Mouse (Mus musculus) left cerebral cortex, adult 9 months (tissue): ENCODE measurements at regions not wholly inside any gene's neighbourhood (a gene's known extent, or its start where the extent isn't known, plus 50 kb on each side); places are given as distances from the start of the nearest gene placed in this dataset.

Experiments used
- DNase-seq, 2 experiments: peaks; one replicate each; pipeline ENCODE4 v3.0.0; 2022; ENCODE audit warnings: low spot score in 2 of 2

DNA sequence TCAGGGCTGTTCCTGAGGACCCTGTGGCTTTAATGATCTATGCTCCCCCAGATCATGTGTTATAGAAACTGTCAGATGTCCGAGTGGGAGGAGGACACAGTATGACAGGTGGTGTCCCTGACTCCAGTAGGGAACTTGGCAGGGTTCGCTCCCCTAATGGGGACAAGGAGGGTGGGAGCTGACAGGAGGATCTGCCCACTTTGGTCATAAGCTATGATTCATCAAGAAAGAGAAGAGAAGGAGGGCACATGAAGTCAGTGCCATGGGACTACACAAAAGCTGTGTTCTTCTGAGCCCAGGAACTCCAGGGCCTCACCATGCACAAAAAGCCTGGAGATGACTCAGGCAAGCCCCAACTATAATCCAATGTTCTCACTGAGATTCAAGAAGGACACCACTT lies 162.2 kb upstream of the Brinp1 start:
- peak in 1 of 2 experiments; percentile 11 for DNase-seq

DNA sequence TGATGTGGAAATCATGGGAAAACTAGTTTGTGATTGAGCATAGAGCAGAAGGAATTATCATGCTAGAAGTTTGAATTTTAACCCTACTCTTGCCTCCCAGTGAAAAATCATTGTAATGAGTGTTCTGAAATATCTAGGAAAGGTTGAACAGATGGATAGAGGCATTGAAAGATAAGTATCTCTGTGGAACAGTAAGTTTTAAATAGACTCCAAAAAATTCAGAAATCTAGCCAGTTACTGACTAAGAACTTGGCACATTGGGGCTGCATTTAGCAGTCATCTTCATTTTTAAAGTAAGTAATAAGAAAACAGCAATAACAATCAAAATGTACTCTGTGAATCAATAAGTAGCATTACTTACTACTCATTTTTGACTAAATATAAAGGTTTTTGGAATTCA lies 151.0 kb upstream of the Brinp1 start:
- DNase-seq, result no peak

DNA sequence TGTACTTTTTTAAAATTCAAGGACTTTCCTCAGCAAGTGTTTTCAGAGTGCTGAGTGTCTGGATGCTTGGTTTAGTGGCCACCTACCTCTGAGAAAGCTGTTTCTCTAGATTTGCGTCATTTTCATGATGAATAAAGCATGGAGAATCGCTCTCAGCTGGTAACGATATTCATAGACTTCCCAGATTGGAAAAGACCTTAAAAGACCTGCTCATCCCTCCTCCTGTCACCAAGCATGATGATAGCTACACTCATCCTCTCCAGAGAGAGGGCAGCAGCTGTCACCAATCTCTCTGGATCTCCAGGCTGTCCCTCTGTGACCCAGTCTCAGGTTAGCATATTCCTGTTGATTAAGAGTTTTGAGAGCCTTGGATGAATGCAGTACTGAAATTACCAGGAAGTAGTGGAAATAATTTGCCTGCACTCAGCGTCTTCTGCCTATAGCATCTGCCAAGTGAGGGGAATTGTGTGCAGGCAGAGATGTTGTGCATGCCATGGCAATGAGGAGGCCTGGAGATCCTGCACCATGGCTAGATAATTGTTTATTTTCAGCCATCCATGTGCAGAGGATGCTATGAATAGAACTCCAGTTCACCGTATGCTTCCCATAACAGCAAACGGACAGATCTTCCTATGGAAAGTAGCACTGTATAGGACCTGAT lies 141.7 kb upstream of the Brinp1 start:
- peak; percentile 15 to 44 for DNase-seq

DNA sequence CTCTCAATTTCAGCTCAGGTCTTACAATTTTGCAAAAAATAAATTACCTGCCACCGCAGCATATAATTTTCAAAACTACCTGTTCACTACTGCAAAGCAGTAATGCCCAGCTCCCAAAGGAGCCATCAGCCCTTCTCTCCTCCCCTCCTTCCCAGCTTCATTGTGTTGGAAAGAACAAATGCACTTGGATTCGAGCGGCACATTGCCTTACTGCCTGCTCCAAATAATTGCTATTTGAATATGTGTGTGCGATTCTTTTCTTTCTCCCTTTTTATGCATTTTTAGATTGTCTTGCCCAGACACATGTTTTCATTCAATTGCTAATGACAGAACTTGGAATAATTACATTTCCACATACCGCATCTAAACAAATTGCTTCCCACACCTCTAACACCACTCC lies 123.9 kb upstream of the Brinp1 start:
- no peak for DNase-seq

DNA sequence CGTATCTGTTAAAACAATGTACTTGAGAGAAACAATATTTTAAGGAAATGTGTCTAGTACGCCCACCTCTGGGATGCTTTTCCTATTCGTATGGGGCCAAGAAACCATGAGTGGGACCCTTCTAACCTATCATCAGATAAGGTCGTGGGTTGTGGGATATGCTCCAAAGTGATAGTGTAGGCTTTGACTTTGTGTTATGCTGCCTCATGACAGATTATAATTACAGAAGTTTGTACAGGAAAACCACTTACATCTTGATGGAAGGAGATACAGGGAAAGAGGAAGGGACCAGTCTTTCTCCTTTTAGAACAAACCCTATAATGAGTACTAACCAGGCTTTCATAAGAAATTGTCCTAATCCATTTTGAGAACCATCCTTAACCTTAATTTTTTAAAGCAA lies 123.1 kb upstream of the Brinp1 start:
- DNase-seq, result no peak

DNA sequence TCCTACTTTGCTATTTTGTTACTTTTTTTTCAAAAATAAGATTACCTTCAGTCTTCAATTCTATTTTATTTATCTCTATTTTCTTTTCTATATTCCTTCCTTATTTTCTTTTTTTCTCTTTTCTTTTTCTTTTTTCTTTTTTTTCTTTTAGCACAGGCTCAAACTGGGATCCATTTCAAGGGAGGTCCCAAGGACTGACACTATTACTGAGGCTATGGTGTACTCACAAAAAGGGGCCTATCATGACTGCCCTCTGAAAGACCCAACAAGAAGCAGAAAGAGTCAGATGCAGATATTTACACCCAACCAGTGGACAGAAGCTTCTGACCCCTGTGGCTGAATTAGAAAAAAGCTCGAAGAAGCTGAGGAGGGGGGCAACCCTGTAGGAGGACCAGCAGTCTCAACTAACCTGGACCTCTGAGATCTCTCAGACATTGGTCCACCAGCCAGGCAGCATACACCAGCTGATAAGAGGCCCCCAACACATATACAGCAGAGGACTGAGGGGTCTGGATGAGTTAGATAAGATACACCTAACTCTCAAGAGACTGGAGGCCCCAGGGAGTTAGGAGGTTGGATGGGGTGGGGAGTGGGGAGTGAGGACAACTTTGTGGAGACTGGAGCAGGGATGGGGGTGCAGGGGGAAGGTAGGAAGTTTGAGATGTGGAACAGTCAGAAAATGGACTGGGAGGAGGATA lies 85.6 kb upstream of the Brinp1 start:
- DNase-seq, result no peak

DNA sequence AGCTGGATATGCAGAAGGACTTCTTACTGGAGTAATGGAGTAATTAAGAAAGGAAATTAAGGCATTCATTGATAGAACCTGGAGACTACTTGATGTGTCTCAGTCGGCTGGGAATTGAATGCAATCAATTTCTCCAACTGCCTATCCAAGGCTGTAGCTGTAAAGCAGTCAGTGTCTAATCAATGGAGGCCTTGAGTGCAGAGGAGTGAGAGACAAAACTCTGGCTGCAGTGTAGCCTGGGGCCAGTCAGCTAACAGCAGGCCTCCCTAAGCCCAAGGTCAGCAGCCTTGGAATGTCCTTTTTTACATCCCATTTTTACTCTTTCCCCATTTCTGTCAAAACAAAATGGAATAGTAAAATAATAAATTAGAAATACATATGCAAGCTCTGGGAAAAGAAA lies 80.0 kb upstream of the Brinp1 start:
- no peak for DNase-seq

DNA sequence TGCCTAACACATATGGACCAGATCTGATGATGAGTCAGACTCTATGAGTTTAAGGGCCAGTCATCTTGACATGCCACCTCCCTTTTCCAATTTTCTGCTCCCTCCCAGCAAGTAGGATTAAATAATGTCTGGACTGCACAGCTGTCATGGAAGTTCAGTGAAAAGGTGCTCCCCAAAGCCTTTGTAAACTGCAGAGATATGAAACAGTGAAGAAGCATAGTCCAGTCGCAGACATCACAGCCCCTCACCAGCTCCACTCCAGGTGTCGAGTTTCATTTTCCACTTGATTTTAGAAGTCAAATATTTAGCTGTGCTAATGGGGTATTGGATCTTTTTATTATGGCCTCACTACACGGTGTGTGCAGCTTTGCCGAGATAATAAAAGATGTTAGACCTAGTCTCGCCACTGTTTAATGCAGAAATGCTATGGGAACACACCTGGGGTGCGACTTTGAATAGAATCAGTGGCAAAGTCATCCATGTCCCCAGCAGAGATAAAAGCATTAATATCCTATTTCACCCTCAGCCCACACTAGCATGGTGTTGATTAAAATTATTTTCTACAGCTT lies 66.0 kb upstream of the Brinp1 start:
- no peak for DNase-seq

DNA sequence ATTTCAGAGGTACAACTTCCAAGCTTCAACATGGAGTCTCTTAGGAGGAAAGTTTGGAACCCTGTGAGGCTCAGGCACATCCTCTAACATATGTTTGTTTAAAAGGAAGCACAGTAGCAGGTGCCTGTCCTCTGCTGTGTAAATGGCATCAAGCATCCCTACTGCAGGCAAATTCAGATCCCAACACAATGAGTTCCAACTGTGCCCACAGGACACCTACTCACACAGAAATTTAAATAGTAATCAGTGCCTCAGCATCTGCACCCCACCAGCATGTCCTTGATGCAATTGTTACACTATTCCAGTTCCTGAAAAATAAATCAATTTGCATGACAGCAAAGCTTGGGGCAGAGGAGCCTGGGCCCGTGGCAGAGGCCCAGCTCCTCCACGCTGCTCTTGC lies 61.2 kb upstream of the Brinp1 start:
- peak in 1 of 2 experiments; percentile 42 for DNase-seq
